Comparison of ENCODE assay signal across 19 mouse cellular contexts in the genomic region with DNA sequence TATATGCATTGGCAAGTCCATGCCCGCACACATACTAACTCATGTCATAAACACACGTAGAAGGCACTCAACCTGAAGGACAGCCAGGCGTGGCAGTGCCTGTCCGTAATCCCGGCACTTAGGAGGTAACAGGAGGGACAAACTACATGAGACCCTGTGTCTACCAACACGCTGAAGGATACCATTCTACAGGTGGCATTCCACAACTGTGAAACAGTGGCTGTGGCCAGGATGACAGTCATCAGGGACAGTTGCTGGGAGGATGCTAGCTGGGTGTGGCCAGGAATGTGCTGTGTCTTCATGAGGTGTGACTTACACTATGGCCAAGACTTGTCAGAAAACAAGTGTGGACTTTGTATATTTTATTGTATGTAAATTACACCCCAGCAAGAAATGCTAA. TPM values are rescaled to one million over a fixed set of nuclear protein-coding genes. Genes with fewer than 3 reads are reported as not detected.
"Had no signal": no experiment of that assay in that cellular context is flagged by ENCODE, and none has a peak within 500 bp of the region (broad histone marks: within the 10 kb centered on the region; RNA-seq: fewer than 3 reads in every experiment).

No protein-coding gene starts in this region.

- H3K36me3 ChIP-seq: liver, embryonic 15.5 days; lung, embryonic 15.5 days had no signal

- H3K9ac ChIP-seq: limb, embryonic 13.5 days; liver, embryonic 12.5 days; liver, embryonic 15.5 days; lung, embryonic 15.5 days; neural tube, embryonic 13.5 days had no signal

- H3K27me3 ChIP-seq: limb, embryonic 13.5 days; liver, embryonic 12.5 days; liver, embryonic 15.5 days; lung, embryonic 15.5 days; neural tube, embryonic 13.5 days had no signal

- H3K4me1 ChIP-seq: limb, embryonic 10.5 days; lung, embryonic 15.5 days had no signal

- DNase-seq: kidney, adult 18-20 months; kidney, adult 9 months; kidney, postnatal 14 days; kidney, postnatal 4 days; layer of hippocampus, adult 9-11 months; liver; lung, adult 18-20 months; lung, postnatal 10 days; lung, postnatal 36 days; midbrain, embryonic 14.5 days; thymus, adult 18-20 months; thymus, postnatal 36 days had no signal

- H3K9me3 ChIP-seq: limb, embryonic 10.5 days; limb, embryonic 13.5 days; liver, embryonic 12.5 days; liver, embryonic 15.5 days; lung, embryonic 15.5 days; neural tube, embryonic 13.5 days had no signal

- H3K4me2 ChIP-seq: limb, embryonic 13.5 days; liver, embryonic 12.5 days; liver, embryonic 15.5 days; lung, embryonic 15.5 days; neural tube, embryonic 13.5 days had no signal

- H3K4me3 ChIP-seq: limb, embryonic 10.5 days; limb, embryonic 13.5 days; liver, embryonic 12.5 days; liver, embryonic 15.5 days; lung, embryonic 15.5 days; neural tube, embryonic 13.5 days had no signal

- ATAC-seq: liver, embryonic 12.5 days had no signal

- H3K27ac ChIP-seq: limb, embryonic 10.5 days; limb, embryonic 13.5 days; liver, embryonic 12.5 days; liver, embryonic 15.5 days; lung, embryonic 15.5 days; neural tube, embryonic 13.5 days; stomach, postnatal 0 days had no signal

RNA-seq across cellular contexts. Expression of a gene that starts 24.6 kb away (rescaled TPM):
- polyA plus RNA-seq: limb, embryonic 10.5 days; liver, embryonic 12.5 days; liver, embryonic 15.5 days; lung, embryonic 15.5 days had no signal
